Mouse (Mus musculus) heart, adult 2 months (tissue): ENCODE measurements at regions not wholly inside any gene's neighbourhood (a gene's known extent, or its start where the extent isn't known, plus 50 kb on each side); places are given as distances from the start of the nearest gene placed in this dataset.

ENCODE experiments used
- DNase-seq, 2 experiments: peaks; one replicate each; pipeline ENCODE4 v3.0.0; 2021
- H3K27ac ChIP-seq: fragments of 200-600 bp; 2 replicates; pipeline ENCODE4 v1.8.1; 2022
- H3K27me3 ChIP-seq: fragments of 200-500 bp; 2 replicates; pipeline ENCODE4 v1.6.1; 2012; ENCODE audit warnings: mild to moderate bottlenecking, low read length, inconsistent platforms, mixed read lengths; ENCODE audit not compliant: control insufficient read depth, insufficient read depth
- H3K36me3 ChIP-seq: fragments of 200-500 bp; 2 replicates; pipeline ENCODE4 v1.6.1; 2012; ENCODE audit warnings: low read length, inconsistent platforms; ENCODE audit not compliant: control insufficient read depth, insufficient read depth
- H3K4me1 ChIP-seq: fragments of 200-500 bp; 2 replicates; pipeline ENCODE4 v1.6.1; 2011; ENCODE audit warnings: low read length; ENCODE audit not compliant: control insufficient read depth, insufficient read depth
- H3K4me3 ChIP-seq: fragments of 200-600 bp; 2 replicates; pipeline ENCODE4 v1.8.1; 2022
- H3K79me2 ChIP-seq: fragments of 200-500 bp; replicated peaks from 2 replicates; pipeline ENCODE4 v1.6.1; 2012; ENCODE audit warnings: mild to moderate bottlenecking, inconsistent platforms, low read length, moderate library complexity, mixed read lengths; ENCODE audit not compliant: control insufficient read depth, insufficient read depth
- H3K9ac ChIP-seq: fragments of 200-500 bp; 2 replicates; pipeline ENCODE4 v1.6.1; 2012; ENCODE audit warnings: low read depth, mild to moderate bottlenecking, control low read depth, inconsistent platforms, low read length, mixed read lengths
- CTCF ChIP-seq: fragments of 200-600 bp; IDR thresholded peaks from 2 replicates; pipeline ENCODE4 v1.8.1; 2022; ENCODE audit warnings: antibody characterized with exemption, mild to moderate bottlenecking, moderate library complexity
- EP300 ChIP-seq: fragments of 200-500 bp; IDR thresholded peaks from 2 replicates; pipeline ENCODE4 v1.6.1; 2011; ENCODE audit warnings: low read depth, low read length, control low read depth; ENCODE audit not compliant: insufficient read depth
- POLR2A ChIP-seq: fragments of 200-500 bp; IDR thresholded peaks from 2 replicates; pipeline ENCODE4 v1.6.1; 2011; ENCODE audit warnings: mild to moderate bottlenecking, low read depth, low read length, control low read depth; ENCODE audit not compliant: insufficient read depth
- WGBS: fragments of 180-500 bp; shearing (Covaris S2); methylation state at CpG from one replicate; pipeline ENCODE4 v1.1.7; 2018; 5-methylcytosine and 5-hydroxymethylcytosine counted together
- intact Hi-C: fragments of 180-260 bp; cut with DNase I; formaldehyde crosslinking; loops from one replicate; pipeline ENCODE4 v1.15.1; 2025

DNA sequence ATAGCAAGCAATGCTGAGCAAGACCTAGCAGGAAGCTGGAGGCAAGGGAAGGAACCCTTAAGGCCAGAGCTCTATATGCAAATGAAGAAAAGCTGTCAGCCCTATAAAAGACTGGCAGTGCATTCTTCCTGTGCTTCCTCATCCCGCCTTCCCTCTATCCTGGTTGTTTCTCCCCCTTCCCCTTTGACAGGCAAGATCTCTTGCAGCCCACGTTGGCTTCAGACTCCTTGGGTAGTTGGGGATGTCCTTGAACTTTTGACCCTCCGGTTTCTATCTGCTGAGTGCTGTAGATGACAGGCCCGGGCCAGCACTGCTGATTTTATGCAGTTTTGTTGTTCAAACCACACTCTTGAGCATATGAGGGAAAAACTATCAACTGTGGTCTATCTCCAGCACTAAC lies 68.1 kb downstream of the Phlda1 start:
- H3K36me3 ChIP-seq: peaks cover 2% of the 10 kb centered on the region; the same call in 1 of the 2 replicates
- H3K9ac ChIP-seq: no peak overlapping the region
- no peaks in the 10 kb centered on the region for H3K27me3 ChIP-seq
- intact Hi-C loops: no loop called here
- DNase-seq: no peak
- H3K79me2 ChIP-seq: no peaks in the 10 kb centered on the region
- WGBS: 67% methylated on average over 4 of the region's 4 CpGs
- H3K27ac ChIP-seq: no peak overlapping the region
- no peak overlapping the region for H3K4me3 ChIP-seq
- peaks cover 7% of the 10 kb centered on the region for H3K4me1 ChIP-seq
- TF ChIP-seq CTCF (no peak), POLR2A (no peak), EP300 (no peak)

GRCm38 (mm10) chr10:111574812-111575211 lies 68.7 kb downstream of the Phlda1 start:
- peaks cover 7% of the 10 kb centered on the region for H3K4me1 ChIP-seq
- peaks cover 2% of the 10 kb centered on the region; the same call in 1 of the 2 replicates for H3K36me3 ChIP-seq
- H3K27me3 ChIP-seq: no peaks in the 10 kb centered on the region
- intact Hi-C loops: no loop called here
- H3K27ac ChIP-seq: no peak overlapping the region
- no peak for DNase-seq
- no peaks in the 10 kb centered on the region for H3K79me2 ChIP-seq
- 73% methylated on average over 8 of the region's 8 CpGs for WGBS
- H3K9ac ChIP-seq: no peak overlapping the region
- TF ChIP-seq EP300: no peak
- no peak overlapping the region for H3K4me3 ChIP-seq

DNA sequence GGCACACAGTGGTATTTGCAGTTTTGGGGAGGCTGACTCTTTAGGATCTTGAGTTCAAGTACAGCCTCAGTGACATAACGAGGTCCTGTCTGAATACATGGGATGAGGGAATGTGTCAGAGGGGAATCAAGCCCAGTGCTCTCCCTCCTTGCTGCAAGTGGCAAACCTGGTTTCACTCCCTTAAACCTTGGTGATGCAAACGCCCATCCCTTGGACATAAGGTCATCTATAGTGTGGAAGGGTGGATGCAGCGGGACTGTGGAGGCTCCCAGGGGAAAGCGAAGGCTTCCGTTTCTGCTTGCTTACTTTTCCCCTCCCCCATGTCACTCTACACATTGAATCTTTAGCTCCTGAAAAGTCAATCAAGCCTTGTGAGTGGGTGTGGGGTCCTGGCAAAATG lies 69.2 kb downstream of the Phlda1 start:
- Histone ChIP-seq H3K4me1 (peaks cover 7% of the 10 kb centered on the region), H3K4me3 (no peak overlapping the region), H3K27ac (no peak overlapping the region), H3K36me3 (peaks cover 2% of the 10 kb centered on the region; the same call in 1 of the 2 replicates), H3K79me2 (no peaks in the 10 kb centered on the region), H3K9ac (no peak overlapping the region), H3K27me3 (no peaks in the 10 kb centered on the region)
- DNase-seq: no peak
- TF ChIP-seq POLR2A (no peak), CTCF (no peak), EP300 (no peak)
- 55% methylated on average over 5 of the region's 5 CpGs for WGBS
- intact Hi-C loops: no loop called here

GRCm38 (mm10) chr10:111575926-111576325 lies 69.8 kb downstream of the Phlda1 start:
- H3K36me3 ChIP-seq: peaks cover 2% of the 10 kb centered on the region; the same call in 1 of the 2 replicates
- H3K27ac ChIP-seq: peak overlapping the region; percentile 26
- peaks cover 8% of the 10 kb centered on the region for H3K4me1 ChIP-seq
- DNase-seq: no peak
- no peaks in the 10 kb centered on the region for H3K79me2 ChIP-seq
- H3K9ac ChIP-seq: 0 out of 2 replicates have a peak overlapping the region, but pooled peaks have one; percentile 13
- no peak overlapping the region for H3K4me3 ChIP-seq
- WGBS: 9% methylated on average over 5 of the region's 5 CpGs
- H3K27me3 ChIP-seq: no peaks in the 10 kb centered on the region
- TF ChIP-seq POLR2A (no peak), EP300 (no peak), CTCF (no peak)
- intact Hi-C loops: no loop called here

DNA sequence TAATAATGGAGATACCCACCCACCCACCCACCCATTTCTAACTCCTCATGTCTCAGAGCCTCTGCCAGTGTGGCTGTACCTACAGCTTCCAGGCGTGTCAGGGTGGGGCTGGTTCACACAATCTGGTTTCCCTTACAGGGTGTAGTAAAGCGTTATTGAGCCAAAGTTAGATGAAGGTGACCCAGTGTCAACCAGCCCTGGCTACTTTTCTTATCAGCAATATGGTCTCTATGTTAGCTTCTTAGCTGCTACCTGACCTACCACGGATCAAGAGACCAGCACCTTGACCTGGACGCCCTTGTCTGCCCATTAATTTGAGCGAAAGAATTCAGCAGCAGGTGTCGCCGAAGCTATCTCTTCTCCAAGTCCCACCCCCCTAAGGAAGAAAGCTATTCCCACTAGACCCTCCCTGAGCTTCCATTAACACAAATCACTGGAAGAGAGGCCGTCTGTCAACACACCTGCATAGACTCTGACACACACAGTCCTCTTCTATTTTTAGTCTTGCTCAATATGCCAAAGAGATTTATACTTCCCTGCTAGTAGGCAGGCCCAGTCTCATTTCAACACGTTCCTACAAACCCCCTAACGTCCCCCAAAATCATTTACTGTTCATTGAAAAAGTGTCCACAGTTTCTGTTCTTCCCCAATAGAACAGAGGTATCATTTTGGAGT lies 70.4 kb downstream of the Phlda1 start:
- Histone ChIP-seq H3K79me2 (no peaks in the 10 kb centered on the region), H3K27ac (peak overlapping the region; percentile 26), H3K4me3 (no peak overlapping the region), H3K4me1 (peaks cover 10% of the 10 kb centered on the region), H3K27me3 (no peaks in the 10 kb centered on the region), H3K36me3 (peaks cover 2% of the 10 kb centered on the region; the same call in 1 of the 2 replicates), H3K9ac (no peak overlapping the region)
- DNase-seq: no peak
- TF ChIP-seq POLR2A (no peak), CTCF (no peak), EP300 (no peak)
- intact Hi-C loops: no loop called here
- WGBS: 48% methylated on average over 10 of the region's 10 CpGs

- Histone ChIP-seq H3K27me3 (no peaks in the 10 kb centered on the region), H3K27ac (no peak overlapping the region), H3K79me2 (no peaks in the 10 kb centered on the region), H3K36me3 (peaks cover 2% of the 10 kb centered on the region; the same call in 1 of the 2 replicates), H3K4me3 (no peak overlapping the region), H3K9ac (no peak overlapping the region), H3K4me1 (peaks cover 14% of the 10 kb centered on the region)
- 46% methylated on average over 5 of the region's 5 CpGs for WGBS
- TF ChIP-seq EP300: no peak
- no peak for TF ChIP-seq POLR2A
- no peak for TF ChIP-seq CTCF
- intact Hi-C loops: no loop called here
- no peak for DNase-seq
Observed at GRCm38 (mm10) chr10:111578536-111578935, 72.5 kb downstream of the Phlda1 start.
